Mouse (Mus musculus) ES-E14 (cell line): ENCODE measurements around the gene Hist2h2bb.

Experiments used
- CHD2 ChIP-seq: IDR thresholded peaks from 2 replicates; pipeline ENCODE4 v1.6.1; 2014; ENCODE audit warnings: mild to moderate bottlenecking, low read depth, low read length, inconsistent platforms
- HCFC1 ChIP-seq: IDR thresholded peaks from 2 replicates; pipeline ENCODE4 v1.6.1; 2012; ENCODE audit warnings: low read length, inconsistent platforms, borderline replicate concordance; ENCODE audit not compliant: insufficient read depth

GRCm38 (mm10) chr3:96277800-96278624, 8.5 kb downstream of the Hist2h2bb start:
- TF ChIP-seq CHD2: no peak
- peak; percentile 39; the same call in 1 of the 2 replicates for TF ChIP-seq HCFC1
